Mouse (Mus musculus): ENCODE measurements around the gene P2rx4. TPM values are rescaled to one million over a fixed set of nuclear protein-coding genes. Genes with fewer than 3 reads are reported as not detected.
A peak's percentile ranks its signal among the peaks of the same experiment; 100 is the strongest.

Gene P2rx4
- total RNA-seq, 2 experiments from 2014 or later = 5.1 to 8.4 TPM

DNA sequence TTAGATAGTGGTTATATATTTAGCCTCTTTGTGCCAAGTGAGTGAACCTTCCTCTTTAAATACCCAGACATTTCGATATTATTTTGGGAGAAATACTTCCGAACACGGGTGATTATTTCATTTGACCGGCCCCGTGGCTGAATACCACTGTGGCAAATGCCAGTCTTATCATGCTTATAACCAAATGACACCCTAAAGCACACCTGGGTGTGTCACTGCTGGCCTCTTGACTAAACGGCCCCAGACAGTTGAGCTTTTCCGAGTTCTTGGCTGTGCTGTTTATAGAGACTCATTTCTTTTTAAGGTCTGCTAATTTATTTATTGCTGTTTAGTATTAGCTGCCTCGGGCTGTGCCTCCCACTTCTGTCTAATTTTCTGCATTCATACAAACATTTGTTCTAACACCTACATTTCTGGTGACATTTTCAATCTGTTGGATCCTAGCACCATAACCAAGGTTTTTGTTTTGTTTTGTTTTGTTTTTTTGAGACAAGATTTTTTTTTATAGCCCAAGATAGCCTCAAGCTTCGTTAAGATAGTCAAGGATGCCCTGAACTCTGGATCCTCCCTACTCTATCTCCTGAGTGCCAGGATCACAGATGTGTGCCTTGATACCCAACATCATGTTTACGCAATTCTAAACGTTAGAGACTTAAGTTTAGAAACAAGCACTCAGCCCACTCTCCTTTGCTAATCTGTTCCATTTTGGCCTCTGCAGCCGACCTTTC, 7.1 kb upstream of the P2rx4 start:
- ATAC-seq (replicated peaks; ENCODE audit: low FRiP score, poor library complexity, severe bottlenecking) = peak; percentile 70

DNA sequence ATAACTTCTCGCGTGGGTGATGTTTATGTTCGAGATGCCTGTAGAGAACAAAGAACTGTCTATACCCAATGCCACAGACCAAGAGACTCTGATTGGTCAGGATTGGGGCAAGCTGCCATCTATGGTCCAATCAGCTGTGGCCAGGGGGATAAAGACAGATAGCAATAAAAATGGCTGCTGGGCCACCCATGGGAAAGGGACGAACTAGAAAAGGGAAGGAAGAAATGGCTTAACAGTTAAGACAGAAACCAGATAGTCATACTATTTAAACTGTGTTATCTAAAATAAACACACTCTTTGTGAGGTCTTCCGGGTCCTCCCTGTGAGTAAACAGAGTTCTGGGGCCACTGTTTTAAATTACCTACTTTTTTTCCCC, 6.5 kb upstream of the P2rx4 start:
- peak; percentile 69 for ATAC-seq (replicated peaks; ENCODE audit: low FRiP score, poor library complexity, severe bottlenecking)

DNA sequence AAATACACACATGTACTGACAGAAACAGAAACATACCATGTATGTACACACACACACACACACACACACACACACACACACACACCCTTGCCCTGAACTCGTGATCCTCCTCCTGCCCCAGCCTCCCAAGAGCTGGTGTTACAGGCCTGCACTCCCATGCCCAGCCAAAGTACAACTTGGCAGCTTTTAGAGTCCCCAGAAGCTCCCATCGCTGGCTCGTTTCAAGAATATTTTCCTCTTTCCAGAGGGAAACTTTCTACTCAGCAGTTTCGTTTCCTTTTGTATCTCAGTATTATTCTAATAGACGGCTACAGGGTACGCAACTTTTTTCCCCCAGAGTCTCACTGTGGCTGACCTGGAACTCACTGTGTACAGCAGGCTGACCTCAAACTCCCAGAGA, 5.2 kb upstream of the P2rx4 start:
- no peak for ATAC-seq (replicated peaks; ENCODE audit: low FRiP score, poor library complexity, severe bottlenecking)

DNA sequence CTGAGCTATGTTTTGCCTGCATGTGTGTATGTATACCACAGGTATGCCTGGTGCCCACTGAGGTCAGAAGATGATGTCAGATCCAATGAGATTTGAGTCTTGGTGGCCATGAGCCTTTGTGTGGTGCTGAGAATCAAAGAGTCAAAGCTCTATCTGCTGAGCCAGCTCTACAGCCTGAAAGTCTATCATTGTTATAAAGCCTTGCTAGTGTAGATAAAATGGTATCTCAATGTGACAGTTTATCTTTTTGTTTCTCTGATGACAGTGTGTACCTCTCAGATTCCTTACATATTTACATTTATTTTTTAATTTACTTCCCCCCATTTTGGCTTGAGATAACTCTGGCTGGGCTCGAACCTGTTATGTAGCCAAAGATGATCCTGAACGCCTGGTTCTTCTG, 3.8 kb upstream of the P2rx4 start:
- no peak for ATAC-seq (replicated peaks; ENCODE audit: low FRiP score, poor library complexity, severe bottlenecking)

DNA sequence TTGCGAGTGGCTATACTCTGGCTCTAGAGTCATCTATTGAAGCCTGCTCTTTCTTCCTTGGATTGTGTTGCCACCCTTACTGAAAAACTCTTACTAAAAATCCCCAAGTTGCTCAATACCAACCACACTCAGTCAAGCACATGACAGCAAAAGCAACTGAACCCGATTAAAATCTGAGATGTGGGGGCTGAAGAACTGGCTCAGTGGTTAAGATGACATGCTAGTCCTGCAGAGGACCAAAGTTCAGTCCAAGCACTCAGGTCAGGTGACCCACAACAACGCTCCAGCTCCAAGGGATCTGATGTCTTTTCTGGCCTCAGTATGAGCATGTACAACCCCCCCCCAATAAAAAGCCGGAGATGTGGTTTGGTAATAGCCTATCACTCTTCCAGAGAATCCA, 2.8 kb upstream of the P2rx4 start:
- ATAC-seq (replicated peaks; ENCODE audit: low FRiP score, poor library complexity, severe bottlenecking) = no peak

DNA sequence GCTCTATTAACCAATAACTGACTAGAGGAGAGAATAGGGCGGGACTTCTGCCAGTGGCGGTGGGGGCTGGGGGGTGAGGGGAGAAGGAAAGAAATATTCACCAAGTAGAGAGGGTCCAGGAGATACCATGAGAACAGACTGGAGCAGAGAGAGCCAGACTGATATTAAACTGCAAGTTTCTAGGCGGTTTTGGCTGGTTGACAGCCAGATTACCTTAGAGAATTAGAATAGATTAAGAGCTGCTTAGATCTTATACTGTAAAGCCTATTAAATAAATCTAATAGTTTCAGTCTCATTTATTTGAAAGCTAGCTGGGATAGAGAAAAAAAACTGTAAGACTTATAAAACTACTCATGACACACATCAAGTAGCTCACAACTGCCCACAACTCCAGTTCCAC, 2.2 kb upstream of the P2rx4 start:
- ATAC-seq (replicated peaks; ENCODE audit: low FRiP score, poor library complexity, severe bottlenecking) = no peak

DNA sequence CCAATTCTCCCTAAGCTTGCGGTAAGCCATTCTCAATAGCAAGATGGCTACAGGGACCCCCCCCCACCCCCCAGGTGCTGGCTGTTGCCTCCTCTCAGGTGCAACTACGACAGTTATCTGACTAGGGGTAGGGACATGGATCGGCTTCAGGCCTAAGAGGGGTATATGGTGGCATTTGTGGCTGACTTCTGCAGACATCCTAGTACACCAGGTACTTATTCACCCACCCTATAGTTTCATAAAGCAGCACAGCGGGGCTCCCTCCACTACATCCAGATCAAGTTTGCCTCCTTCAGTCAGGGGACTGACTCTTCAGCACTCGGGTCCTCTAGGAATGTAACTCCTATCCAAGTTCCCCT, 448 bp upstream of the P2rx4 start:
- ATAC-seq (replicated peaks; ENCODE audit: low FRiP score, poor library complexity, severe bottlenecking) = 0 out of 2 replicates have a peak, but pooled peaks have one; percentile 4

DNA sequence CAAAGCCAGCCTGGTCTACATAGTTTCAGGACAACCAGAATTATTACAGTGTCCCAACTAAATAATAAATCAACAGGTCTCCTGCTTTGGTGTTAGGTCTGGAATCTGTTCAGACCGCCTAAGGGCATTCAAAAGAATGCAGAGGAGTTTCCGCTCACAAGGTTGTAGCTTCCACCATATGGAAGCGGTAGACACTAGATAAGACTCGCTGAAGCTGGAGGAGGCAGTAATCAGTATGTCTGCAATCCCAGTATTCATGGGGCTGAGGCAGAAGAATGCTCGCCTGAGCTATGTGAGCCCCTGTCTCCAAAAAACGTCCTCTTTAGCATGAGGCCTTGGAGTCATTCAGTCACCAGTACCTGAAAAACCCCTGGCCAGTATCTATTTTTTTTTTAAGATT, 1.5 kb downstream of the P2rx4 start:
- ATAC-seq (replicated peaks; ENCODE audit: low FRiP score, poor library complexity, severe bottlenecking) = no peak

DNA sequence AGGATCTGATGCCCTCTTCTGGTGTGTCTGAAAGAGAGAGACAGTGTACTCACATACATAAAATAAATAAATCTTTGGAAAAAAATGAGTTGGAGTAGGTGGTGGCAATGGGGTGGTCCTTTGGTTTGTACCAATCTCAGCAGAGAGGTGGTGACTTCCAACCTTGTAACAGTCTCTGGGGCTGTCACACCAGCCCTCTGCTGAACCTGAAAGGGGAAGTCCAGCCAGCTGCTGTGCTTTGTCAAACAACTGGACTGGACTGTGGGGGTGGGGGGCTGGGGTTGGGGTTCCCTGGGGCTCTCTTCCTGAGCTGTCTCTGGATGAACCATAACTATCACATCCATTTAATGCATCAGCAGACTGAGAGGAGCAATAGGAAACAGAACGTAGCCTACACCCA, 8.4 kb downstream of the P2rx4 start:
- no peak for ATAC-seq (replicated peaks; ENCODE audit: low FRiP score, poor library complexity, severe bottlenecking)

DNA sequence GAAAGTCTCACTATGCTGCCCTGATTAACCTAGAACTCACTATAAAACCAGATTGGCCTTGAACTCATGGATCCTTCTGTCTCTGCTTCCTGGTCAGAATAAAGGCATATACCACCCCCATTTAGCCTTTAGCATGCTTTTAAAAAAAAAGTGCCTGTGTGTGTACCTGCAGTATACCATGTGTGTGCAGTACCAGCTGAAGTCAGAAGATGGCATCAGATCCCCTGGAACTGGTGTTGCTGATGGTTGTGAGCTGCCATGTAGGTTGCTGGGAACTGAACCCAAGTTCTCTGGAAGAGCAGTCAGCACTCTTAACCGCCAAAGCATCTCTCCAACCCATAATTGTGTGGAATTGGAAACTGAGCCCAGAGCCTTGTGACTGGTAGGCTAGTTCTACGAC, 9.4 kb downstream of the P2rx4 start:
- no peak for ATAC-seq (replicated peaks; ENCODE audit: low FRiP score, poor library complexity, severe bottlenecking)

DNA sequence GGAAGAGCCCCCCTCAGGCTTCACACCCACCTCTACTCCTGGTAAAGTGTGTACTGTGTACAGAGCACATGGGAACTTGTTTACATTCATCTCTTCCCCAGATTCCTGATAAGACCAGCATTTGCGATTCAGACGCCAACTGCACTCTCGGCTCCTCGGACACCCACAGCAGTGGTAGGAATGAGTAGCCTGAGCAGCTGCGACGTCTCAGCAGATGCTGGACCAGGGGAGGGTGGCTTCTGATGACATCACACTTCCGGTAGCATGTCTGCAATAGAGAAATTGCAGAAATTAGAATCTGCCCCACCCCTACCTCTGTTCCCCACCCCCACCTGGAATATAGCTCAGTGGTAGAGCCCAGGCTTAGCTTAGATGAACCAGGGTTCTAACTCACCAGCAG, 11.1 kb downstream of the P2rx4 start:
- no peak for ATAC-seq (replicated peaks; ENCODE audit: low FRiP score, poor library complexity, severe bottlenecking)

DNA sequence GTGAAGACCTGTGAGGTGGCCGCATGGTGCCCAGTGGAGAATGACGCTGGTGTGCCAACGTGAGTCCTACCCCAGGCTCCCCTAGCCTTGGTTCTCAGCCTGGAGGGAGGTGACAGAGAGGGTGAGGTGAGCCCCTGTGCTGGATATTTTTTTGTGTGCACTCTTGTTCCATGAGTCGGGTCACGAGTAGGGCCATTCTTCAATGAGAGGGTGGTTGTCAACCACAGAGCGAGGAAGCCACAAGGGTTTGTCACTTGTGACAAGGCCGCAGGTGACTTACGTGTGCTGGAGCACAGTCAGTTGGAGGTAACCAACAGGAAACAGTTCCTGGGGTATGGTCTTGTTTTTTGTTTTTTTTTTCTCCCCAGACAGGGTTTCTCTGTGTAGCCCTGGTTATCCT, 11.8 kb downstream of the P2rx4 start:
- no peak for ATAC-seq (replicated peaks; ENCODE audit: low FRiP score, poor library complexity, severe bottlenecking)

DNA sequence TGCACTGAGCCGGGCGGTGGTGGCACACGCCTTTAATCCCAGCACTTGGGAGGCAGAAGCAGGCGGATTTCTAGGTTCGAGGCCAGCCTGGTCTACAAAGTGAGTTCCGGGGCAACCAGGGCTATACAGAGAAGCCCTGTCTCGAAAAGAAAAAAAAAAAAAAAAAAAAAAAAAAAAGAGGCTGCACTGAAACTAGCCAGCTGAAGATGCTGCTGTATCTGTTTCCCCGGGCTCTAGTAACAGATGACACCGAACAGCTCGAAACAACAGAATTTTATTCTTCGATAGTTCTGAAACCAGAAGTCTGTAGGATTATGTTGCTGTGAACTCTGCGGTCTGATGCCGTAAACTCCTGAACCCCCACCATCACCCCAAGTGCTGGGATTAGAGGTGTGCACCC, 18.1 kb downstream of the P2rx4 start:
- no peak for ATAC-seq (replicated peaks; ENCODE audit: low FRiP score, poor library complexity, severe bottlenecking)

DNA sequence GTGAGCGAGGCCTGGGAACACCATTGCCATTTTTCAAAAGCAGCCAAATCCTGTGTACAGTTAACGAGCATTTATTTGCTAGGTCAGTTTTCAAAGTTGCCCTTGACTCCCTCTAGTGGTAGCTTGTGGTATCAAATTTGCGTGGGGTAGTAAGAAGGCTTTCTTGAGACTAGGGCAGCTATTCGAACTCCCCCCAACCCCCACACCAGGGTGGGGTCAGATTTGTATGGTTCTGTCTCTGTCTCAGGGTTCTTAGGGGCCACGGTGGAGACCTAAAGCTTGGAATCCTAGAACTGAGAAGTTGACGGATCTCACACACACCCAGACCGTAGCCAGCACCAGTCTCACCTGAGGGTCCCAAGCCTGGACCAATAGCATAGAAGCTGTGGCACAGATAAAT, 18.7 kb downstream of the P2rx4 start:
- ATAC-seq (replicated peaks; ENCODE audit: low FRiP score, poor library complexity, severe bottlenecking) = peak; percentile 68

DNA sequence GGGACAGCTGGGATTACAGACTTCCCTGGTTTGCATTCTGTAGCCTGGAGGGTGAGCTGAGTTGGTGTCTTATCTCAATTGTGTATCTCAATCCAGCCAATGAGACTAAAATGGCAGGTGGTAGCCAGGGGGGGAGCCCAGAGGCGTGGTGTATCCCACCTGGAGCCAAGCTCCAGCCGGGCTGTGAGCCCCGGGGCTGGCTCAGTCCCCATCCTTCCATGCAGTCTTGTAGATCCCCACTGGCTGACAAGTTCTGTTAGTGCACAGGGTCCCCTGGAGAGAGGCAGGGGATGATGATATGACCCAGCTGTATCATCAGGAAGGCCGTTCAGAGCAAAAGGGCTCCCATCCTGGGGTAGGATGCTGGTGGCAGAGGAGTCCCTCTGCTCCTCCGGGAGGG, 19.3 kb downstream of the P2rx4 start:
- no peak for ATAC-seq (replicated peaks; ENCODE audit: low FRiP score, poor library complexity, severe bottlenecking)

DNA sequence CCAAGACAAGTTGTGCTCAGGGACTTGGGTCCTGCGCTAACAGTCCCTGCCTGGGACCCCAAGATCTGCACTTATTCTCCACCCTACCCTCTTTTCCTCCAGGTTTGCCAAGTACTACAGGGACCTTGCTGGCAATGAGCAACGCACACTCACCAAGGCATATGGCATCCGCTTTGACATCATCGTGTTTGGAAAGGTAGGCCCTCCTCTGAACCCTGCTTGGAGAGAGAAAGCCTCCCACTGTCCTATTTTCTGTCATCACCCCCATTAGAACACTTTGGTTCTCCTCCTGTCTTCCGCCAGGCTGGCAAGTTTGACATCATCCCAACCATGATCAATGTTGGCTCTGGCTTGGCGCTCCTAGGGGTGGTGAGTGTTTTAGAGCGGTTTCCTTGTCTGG, 19.8 kb downstream of the P2rx4 start:
- no peak for ATAC-seq (replicated peaks; ENCODE audit: low FRiP score, poor library complexity, severe bottlenecking)

DNA sequence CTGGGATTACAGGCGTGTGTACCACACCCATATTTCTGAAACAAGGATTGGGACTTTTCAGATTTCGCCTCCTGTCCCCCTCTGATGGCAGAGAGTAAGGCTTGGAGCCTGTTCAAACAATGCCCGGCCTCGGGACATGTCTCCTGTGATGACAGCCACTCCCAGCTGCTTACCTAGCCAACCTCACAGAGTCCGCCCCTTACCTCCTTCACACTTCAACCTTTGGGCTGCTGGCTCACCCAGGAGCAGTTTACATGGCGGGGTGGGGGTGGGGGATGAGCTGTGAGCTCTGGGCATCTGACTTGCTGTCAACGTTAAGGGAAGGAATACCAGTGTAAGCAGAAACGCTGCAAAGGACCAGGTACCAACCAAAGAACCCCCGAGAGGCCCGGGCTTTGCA, 23.4 kb downstream of the P2rx4 start:
- ATAC-seq (replicated peaks; ENCODE audit: low FRiP score, poor library complexity, severe bottlenecking) = no peak

DNA sequence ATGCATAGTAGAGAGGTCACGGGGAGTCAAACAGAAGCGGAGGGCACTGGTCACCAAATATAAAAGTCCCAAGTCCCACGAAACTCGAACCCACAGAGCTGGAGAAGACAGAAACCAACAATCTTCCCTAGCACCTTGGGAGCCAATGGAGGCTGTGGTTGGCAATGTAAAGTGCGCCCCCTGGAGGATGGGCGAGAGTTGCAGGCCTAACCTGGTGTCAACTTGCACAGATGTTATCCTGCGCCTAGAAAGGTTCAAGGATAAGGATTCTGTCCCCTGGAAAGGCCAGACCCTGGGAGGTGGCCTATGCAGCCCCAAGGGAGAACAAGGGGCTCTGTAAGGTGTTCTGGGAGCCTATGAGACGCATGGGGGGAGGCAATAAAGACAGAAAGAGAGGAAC, 24.0 kb downstream of the P2rx4 start:
- ATAC-seq (replicated peaks; ENCODE audit: low FRiP score, poor library complexity, severe bottlenecking) = peak; percentile 67; the same call in 1 of the 2 replicates

DNA sequence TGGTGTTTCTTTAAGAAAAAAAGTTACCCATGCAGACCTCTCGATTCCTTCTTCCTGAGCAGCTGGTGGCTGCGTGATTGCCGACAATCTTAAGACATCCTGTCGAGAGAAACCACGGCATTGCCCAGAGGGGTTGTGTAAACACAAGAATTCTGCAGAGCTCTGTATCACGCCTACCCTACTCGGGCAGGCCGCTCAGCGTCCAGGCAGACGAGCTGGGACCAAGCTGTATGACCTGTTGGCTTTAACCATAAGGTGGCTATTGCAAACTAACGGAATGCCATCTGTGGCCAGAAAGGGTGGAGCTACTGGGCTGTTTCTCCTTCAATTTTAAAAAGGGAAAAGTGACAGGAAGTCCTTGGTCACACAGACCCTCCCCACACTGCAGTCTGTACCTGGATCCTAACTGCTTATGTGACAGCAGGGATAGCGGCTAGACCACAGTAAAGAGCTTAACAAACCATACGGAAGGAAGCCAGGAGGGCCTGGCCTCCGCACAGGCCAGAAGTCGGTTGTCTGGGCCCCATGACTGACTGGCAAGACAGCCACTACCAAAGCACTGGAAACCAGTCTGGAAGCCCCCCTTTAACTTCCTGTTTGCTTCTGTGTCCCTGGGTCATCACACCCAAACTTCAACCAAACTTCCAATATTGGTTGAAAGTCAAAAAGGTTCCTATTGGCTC, 24.8 kb downstream of the P2rx4 start:
- no peak for ATAC-seq (replicated peaks; ENCODE audit: low FRiP score, poor library complexity, severe bottlenecking)

DNA sequence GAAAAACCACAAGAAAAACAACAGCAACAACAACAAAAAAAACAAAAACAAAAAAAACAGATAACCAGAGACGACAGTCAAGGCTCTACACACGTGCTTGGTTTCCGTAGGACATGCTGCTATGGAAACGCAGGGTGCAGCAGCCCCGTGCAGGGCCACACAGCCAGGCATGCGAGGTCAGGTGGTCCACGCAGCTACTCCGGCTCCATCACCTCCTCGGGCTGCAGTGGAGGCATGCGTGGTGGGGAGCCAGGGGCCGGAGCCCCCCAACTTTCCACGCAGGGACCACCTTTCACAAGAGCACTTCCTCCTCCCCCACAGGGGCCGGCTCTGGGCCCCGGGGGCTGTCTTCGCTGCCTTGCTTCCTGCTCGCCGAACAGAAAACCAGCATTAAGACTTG, 26.5 kb downstream of the P2rx4 start:
- no peak for ATAC-seq (replicated peaks; ENCODE audit: low FRiP score, poor library complexity, severe bottlenecking)

DNA sequence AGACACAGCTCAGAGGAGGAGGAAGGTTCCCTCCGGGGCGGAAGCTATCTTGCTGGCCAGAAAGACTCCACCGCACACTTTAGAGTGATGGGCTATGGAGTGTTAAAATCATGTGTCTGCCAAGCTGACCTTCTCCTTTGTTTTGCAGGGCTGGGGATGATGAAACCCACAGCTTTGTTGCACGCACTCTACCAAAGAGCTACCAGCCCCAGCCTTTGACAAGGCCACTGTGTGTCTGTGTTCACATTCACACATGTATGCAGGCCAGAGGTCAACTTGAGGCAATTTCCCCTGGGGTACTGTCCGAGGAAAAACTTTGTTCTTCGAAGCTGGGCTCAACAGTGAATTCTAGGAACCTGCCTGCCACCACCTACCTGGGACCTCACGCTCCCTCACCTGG, 28.5 kb downstream of the P2rx4 start:
- ATAC-seq (replicated peaks; ENCODE audit: low FRiP score, poor library complexity, severe bottlenecking) = no peak

DNA sequence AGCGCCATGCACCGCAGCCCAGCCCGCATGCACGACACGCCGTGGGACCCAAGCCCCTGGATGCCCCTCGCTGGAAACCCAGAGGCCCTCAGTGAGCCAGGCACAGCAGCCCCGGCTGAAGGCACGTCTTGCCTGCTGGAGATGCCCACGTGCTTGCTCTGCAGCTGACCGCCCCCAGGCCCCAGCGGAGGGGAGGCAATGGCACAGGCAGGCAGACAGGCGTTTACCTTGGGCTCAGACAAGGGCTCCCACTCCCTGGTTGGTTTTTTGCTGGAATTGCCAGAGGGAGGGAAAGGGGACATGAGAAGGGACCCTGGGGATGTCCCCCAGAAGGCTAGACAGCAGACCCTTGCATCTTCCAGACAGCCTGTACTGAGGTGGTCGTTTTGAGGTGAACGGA, 29.4 kb downstream of the P2rx4 start:
- ATAC-seq (replicated peaks; ENCODE audit: low FRiP score, poor library complexity, severe bottlenecking) = no peak

Measured in erythroid progenitor cell, adult 5-6 weeks (primary cell).